Mouse (Mus musculus) lung, adult 2 months (tissue): ENCODE results near the gene Erbin. TPM values are rescaled to one million over a fixed set of nuclear protein-coding genes. Genes with fewer than 3 reads are reported as not detected.

Experiments used
- DNase-seq: peaks from one replicate; pipeline ENCODE4 v3.0.0; 2022
- H3K4me1 ChIP-seq: fragments of 200-500 bp; 2 replicates; pipeline ENCODE4 v1.6.1; 2011; ENCODE audit warnings: low read length; ENCODE audit not compliant: control insufficient read depth, insufficient read depth
- H3K4me3 ChIP-seq: fragments of 200-500 bp; replicated peaks from 2 replicates; pipeline ENCODE3; 2011; ENCODE audit warnings: low read depth, mild to moderate bottlenecking, control low read depth, low read length; ENCODE audit errors: extremely low read depth
- CTCF ChIP-seq: fragments of 200-500 bp; IDR thresholded peaks from 2 replicates; pipeline ENCODE4 v1.5.1; 2011; ENCODE audit warnings: mild to moderate bottlenecking, low read length, control low read depth; ENCODE audit not compliant: insufficient read depth
- POLR2A ChIP-seq: fragments of 200-500 bp; IDR thresholded peaks from 2 replicates; pipeline ENCODE4 v1.6.1; 2011; ENCODE audit warnings: low read depth, mild to moderate bottlenecking, control low read depth, low read length, borderline replicate concordance; ENCODE audit errors: extremely low read depth
- WGBS: fragments of 180-500 bp; shearing (Covaris S2); methylation state at CpG from one replicate; pipeline ENCODE4 v1.1.7; 2018; 5-methylcytosine and 5-hydroxymethylcytosine counted together
- polyA plus RNA-seq: library from polyadenylated mRNA; depleted of rRNA; stranded (reverse); fragments of >200 nt; gene quantifications from 2 replicates; pipeline ENCODE4 v1.2.3, GENCODE M21; 2012

Erbin gene
- polyA plus RNA-seq, 1 experiment = 17.4 TPM

GRCm38 (mm10) chr13:103876743-103877142 lies 43.6 kb downstream of the Erbin start:
- DNase-seq = no peak
- Histone ChIP-seq H3K4me3 (no peak overlapping the region), H3K4me1 (0 out of 2 replicates have a peak, but pooled peaks cover 2% of the 10 kb centered on the region)
- TF ChIP-seq CTCF = no peak
- TF ChIP-seq POLR2A = no peak

GRCm38 (mm10) chr13:103875823-103876514 lies 44.3 kb downstream of the Erbin start:
- WGBS = 85% methylated on average over 6 of the region's 6 CpGs

DNA sequence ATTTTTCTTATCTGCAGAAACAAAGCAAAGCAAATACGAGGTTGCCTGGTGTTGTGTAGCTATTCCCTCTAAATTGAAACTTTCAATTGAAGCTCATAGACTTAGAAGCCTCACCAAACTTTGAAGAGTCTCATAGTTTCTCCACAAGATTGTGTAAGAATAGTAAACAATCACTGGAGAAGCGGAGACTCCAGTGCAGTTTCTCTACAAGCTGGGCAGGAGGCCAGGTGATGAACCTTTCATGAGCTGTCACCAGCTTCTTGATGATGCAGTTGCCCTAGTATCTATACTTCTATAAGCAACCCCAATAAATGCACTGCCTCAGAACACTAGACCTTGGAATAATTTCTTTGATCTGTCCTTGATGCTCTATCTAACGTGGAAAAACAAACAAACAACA lies 49.5 kb downstream of the Erbin start:
- WGBS = 35% methylated on average over 3 of the region's 3 CpGs
- no peak for TF ChIP-seq POLR2A
- TF ChIP-seq CTCF = no peak
- Histone ChIP-seq H3K4me1 (peaks cover 2% of the 10 kb centered on the region; the same call in 1 of the 2 replicates), H3K4me3 (no peak overlapping the region)
- no peak for DNase-seq

More at GRCm38 (mm10) chr13:103875823-103876514, 44.3 kb downstream of the Erbin start:
- H3K4me1 ChIP-seq = 0 out of 2 replicates have a peak, but pooled peaks cover 2% of the 10 kb centered on the region
- TF ChIP-seq CTCF (no peak), POLR2A (no peak)
- no peak for DNase-seq
- no peak overlapping the region for H3K4me3 ChIP-seq

GRCm38 (mm10) chr13:103870117-103870516 lies 50.2 kb downstream of the Erbin start:
- 88% methylated on average over 1 of the region's 1 CpGs for WGBS
- DNase-seq = no peak
- TF ChIP-seq CTCF = no peak
- no peak for TF ChIP-seq POLR2A
- Histone ChIP-seq H3K4me3 (no peak overlapping the region), H3K4me1 (peaks cover 2% of the 10 kb centered on the region; the same call in 1 of the 2 replicates)

DNA sequence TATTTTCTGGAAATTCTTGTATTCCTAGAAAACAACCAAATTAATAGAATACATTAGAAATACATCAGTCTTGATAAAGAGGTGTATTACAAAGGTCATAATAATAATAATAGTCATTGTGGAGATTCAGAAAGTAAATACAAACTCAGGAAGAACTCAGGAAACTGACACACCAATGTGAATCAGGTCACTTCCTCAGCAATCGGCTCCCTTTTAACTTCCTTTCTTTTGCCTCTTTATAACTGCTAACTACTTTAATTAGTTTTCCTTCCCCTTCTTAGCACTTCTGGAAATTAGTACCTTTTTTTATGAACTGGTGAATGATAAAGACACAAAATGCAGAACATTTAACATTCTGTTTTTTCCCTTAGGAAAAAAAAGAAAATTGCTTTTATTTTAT lies 51.4 kb downstream of the Erbin start:
- TF ChIP-seq CTCF (no peak), POLR2A (no peak)
- WGBS = 40% methylated on average over 1 of the region's 1 CpGs
- H3K4me3 ChIP-seq = no peak overlapping the region
- H3K4me1 ChIP-seq = peaks cover 4% of the 10 kb centered on the region
- DNase-seq = no peak

- H3K4me3 ChIP-seq = no peak overlapping the region
- peaks cover 2% of the 10 kb centered on the region for H3K4me1 ChIP-seq
- no peak for DNase-seq
- TF ChIP-seq POLR2A (no peak), CTCF (no peak)
- WGBS = 78% methylated on average over 4 of the region's 4 CpGs
Measured at GRCm38 (mm10) chr13:103862041-103862440, 58.3 kb downstream of the Erbin start.

- Histone ChIP-seq H3K4me1 (no peaks in the 10 kb centered on the region), H3K4me3 (no peak overlapping the region)
- no peak for TF ChIP-seq POLR2A
- TF ChIP-seq CTCF = no peak
- DNase-seq = no peak
- 78% methylated on average over 2 of the region's 2 CpGs for WGBS
Measured at GRCm38 (mm10) chr13:103859041-103859440, 61.3 kb downstream of the Erbin start.

DNA sequence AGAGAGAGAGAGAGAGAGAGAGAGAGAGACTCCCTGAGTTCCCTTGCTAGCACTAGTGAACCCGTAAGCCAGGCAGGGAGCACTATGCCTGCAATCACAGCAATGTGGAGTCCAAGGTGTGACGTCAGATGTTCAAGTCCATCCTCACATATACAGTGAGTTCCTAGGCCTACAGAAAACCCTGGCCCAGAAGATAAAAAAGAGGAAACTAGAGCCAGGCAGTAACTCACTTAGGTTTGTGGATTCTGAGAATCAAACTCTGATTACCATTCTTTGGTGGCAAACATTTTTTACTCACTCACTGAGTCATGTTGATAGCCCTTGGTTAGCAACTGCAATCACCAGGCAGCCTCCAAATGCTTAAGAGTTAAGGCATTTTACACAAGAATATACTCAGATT lies 72.7 kb downstream of the Erbin start:
- TF ChIP-seq POLR2A = no peak
- 98% methylated on average over 2 of the region's 2 CpGs for WGBS
- Histone ChIP-seq H3K4me3 (no peak overlapping the region), H3K4me1 (no peaks in the 10 kb centered on the region)
- DNase-seq = no peak

- TF ChIP-seq POLR2A = no peak
- no peak for TF ChIP-seq CTCF
- DNase-seq = no peak
- H3K4me3 ChIP-seq = no peak overlapping the region
- 52% methylated on average over 5 of the region's 5 CpGs for WGBS
- peaks cover 2% of the 10 kb centered on the region; the same call in 1 of the 2 replicates for H3K4me1 ChIP-seq
Measured at GRCm38 (mm10) chr13:103841287-103842201, 78.8 kb downstream of the Erbin start.

DNA sequence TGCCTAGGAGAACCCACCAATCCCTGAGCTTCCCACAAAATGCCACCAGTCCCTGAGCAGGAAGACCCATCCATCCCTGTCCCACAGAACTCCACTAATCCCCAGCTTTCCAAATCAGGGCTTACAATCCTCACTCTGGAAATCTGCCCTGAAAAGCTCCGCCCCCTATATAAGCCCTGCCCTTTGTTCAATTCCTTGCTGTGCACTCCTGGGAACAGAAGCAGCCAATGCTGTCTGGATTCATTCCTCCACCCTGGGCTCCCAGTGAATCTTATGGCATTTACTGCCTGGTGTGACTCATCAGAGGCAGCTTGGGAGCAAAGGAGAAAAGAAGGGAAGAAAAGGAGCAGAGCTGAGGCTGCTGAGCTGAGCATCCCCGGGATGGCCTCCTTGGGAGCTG lies 81.7 kb downstream of the Erbin start:
- Histone ChIP-seq H3K4me3 (no peak overlapping the region), H3K4me1 (peaks cover 2% of the 10 kb centered on the region; the same call in 1 of the 2 replicates)
- DNase-seq = no peak
- 84% methylated on average over 2 of the region's 2 CpGs for WGBS
- TF ChIP-seq CTCF = no peak
- no peak for TF ChIP-seq POLR2A
